Mouse (Mus musculus): ENCODE measurements around the gene Tmem235. TPM values are rescaled to one million over a fixed set of nuclear protein-coding genes. Genes with fewer than 3 reads are reported as not detected.

The Tmem235 gene
- total and polyA plus RNA-seq, 3 experiments = not detected

- H3K79me2 ChIP-seq (replicated peaks; ENCODE audit: control insufficient read depth, extremely low read depth, insufficient read depth, poor library complexity, severe bottlenecking) = no peaks in the 10 kb centered on the region
- dilution Hi-C loops (cut with MboI; ENCODE audit: extremely low pct_ligation_motif_present, extremely low pct_unique_long_range_greater_than_20kb, low sequenced_read_pairs) = no loop called here
- peaks cover 27 to 46% of the 10 kb centered on the region in 2 experiments for H3K4me1 ChIP-seq (ENCODE audit: control insufficient read depth in 1 of 2, insufficient read depth in 2 of 2)
- TF ChIP-seq IRF4 (IDR thresholded peaks at IDR 0.05; ENCODE audit: low read depth, low read length) (peak; percentile 85), EP300 (IDR thresholded peaks at IDR 0.05; ENCODE audit: low read length) (peak; percentile 66), USF2 (conservative IDR thresholded peaks at IDR 0.05; ENCODE audit: low read depth, low read length) (no peak)
- in situ Hi-C loops (cut with MboI; ENCODE audit: low pct_ligation_motif_present, low pct_unique_long_range_greater_than_20kb, low sequenced_read_pairs) = no loop called here
- DNase-seq (ENCODE audit: extremely low read depth) = peak; percentile 42
- no peak overlapping the region for H3K27ac ChIP-seq (ENCODE audit: insufficient read depth, low read depth)
- no peak overlapping the region for H3K4me3 ChIP-seq (replicated peaks in 1 of 3; ENCODE audit: low read depth in 2 of 3, low read length in 2 of 3, poor library complexity in 1 of 3)
- no peaks in the 10 kb centered on the region for H3K9me3 ChIP-seq (replicated peaks; ENCODE audit: low read length)
- H3K36me3 ChIP-seq (replicated peaks in 1 of 2; ENCODE audit: control insufficient read depth in 1 of 2, insufficient read depth in 1 of 2, low read length in 1 of 2) = no peaks in the 10 kb centered on the region
- peaks cover 76% of the 10 kb centered on the region for H3K27me3 ChIP-seq (replicated peaks)
- peak overlapping the region; percentile 43; the same call in 1 of the 2 replicates for H3K4me2 ChIP-seq (ENCODE audit: insufficient read depth, low read depth, poor library complexity, severe bottlenecking)
- no peak overlapping the region for H3K9ac ChIP-seq (ENCODE audit: insufficient read depth, low read depth)
Observed at GRCm38 (mm10) chr11:117878892-117879291, 18.3 kb downstream of the Tmem235 start.

DNA sequence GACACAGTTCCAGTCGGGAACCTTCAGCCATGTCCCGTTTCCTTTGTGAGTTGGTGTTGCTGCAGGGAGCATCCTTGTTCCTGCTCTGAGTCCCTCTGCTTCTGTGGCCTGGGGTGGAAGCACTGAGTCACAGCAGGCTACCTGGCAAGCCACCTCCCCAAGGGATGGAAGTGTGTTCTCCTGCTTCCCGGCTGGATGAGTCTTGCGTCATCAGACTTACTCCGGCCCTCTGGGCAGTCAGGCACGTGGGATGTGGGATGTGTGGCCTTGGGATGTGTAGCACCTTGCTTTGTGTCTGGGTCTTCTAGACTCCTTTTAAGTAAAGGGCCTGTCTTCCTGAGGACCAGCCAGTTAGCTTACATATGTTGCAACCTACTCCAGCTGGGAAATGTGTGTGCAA lies 19.1 kb downstream of the Tmem235 start:
- no peak for TF ChIP-seq EP300 (IDR thresholded peaks at IDR 0.05; ENCODE audit: low read length)
- no peak for TF ChIP-seq CTCF (conservative IDR thresholded peaks at IDR 0.05 in 1 of 2, IDR thresholded peaks at IDR 0.05 in 1 of 2; ENCODE audit: low read depth in 2 of 2, low read length in 2 of 2)
- TF ChIP-seq CHD1 (IDR thresholded peaks at IDR 0.05; ENCODE audit: low read depth, low read length) = no peak
- no peak for TF ChIP-seq ZC3H11A (IDR thresholded peaks at IDR 0.05; ENCODE audit: low read depth, low read length)
- TF ChIP-seq SMC3 (IDR thresholded peaks at IDR 0.05; ENCODE audit: low read depth, low read length) = no peak
- TF ChIP-seq MAZ (IDR thresholded peaks at IDR 0.05; ENCODE audit: low read depth, low read length) = no peak
- no peak for TF ChIP-seq MAX (IDR thresholded peaks at IDR 0.05; ENCODE audit: low read length)
- TF ChIP-seq JUN (IDR thresholded peaks at IDR 0.05; ENCODE audit: insufficient read depth, low read depth, low read length) = no peak
- no peak for TF ChIP-seq TBP (conservative IDR thresholded peaks at IDR 0.05; ENCODE audit: low read depth, low read length)
- no peak for TF ChIP-seq ELF1 (IDR thresholded peaks at IDR 0.05; ENCODE audit: low read depth, low read length)
- TF ChIP-seq E2F4 (IDR thresholded peaks at IDR 0.05; ENCODE audit: insufficient replicate concordance, low read depth, low read length) = no peak
- TF ChIP-seq POLR2AphosphoS2 (IDR thresholded peaks at IDR 0.05; ENCODE audit: low read depth, low read length) = no peak
- no peak for TF ChIP-seq MXI1 (IDR thresholded peaks at IDR 0.05; ENCODE audit: low read depth, low read length)
- TF ChIP-seq ZMIZ1 (IDR thresholded peaks at IDR 0.05; ENCODE audit: low read depth, low read length) = no peak
- no peak for TF ChIP-seq MEF2A (IDR thresholded peaks at IDR 0.05; ENCODE audit: borderline replicate concordance, low read depth, low read length)
- no peak for TF ChIP-seq RCOR1 (conservative IDR thresholded peaks at IDR 0.05; ENCODE audit: low read depth, low read length)
- no peak for TF ChIP-seq HCFC1 (IDR thresholded peaks at IDR 0.05; ENCODE audit: low read depth, low read length)
- H3K4me2 ChIP-seq (ENCODE audit: insufficient read depth, low read depth, poor library complexity, severe bottlenecking) = no peak overlapping the region
- H3K4me3 ChIP-seq (replicated peaks in 1 of 3; ENCODE audit: low read depth in 2 of 3, low read length in 2 of 3, poor library complexity in 1 of 3) = no peak overlapping the region
- dilution Hi-C loops (cut with MboI; ENCODE audit: extremely low pct_ligation_motif_present, extremely low pct_unique_long_range_greater_than_20kb, low sequenced_read_pairs) (no loop called here), in situ Hi-C loops (cut with MboI; ENCODE audit: low pct_ligation_motif_present, low pct_unique_long_range_greater_than_20kb, low sequenced_read_pairs) (no loop called here)
- no peaks in the 10 kb centered on the region for H3K9me3 ChIP-seq (replicated peaks; ENCODE audit: low read length)
- H3K27me3 ChIP-seq (replicated peaks) = peaks cover 84% of the 10 kb centered on the region
- no peaks in the 10 kb centered on the region for H3K79me2 ChIP-seq (replicated peaks; ENCODE audit: control insufficient read depth, extremely low read depth, insufficient read depth, poor library complexity, severe bottlenecking)
- DNase-seq (ENCODE audit: extremely low read depth) = no peak
- H3K27ac ChIP-seq (ENCODE audit: insufficient read depth, low read depth) = no peak overlapping the region
- H3K36me3 ChIP-seq (replicated peaks in 1 of 2; ENCODE audit: control insufficient read depth in 1 of 2, insufficient read depth in 1 of 2, low read length in 1 of 2) = no peaks in the 10 kb centered on the region
- peaks cover 27 to 47% of the 10 kb centered on the region in 2 experiments for H3K4me1 ChIP-seq (ENCODE audit: control insufficient read depth in 1 of 2, insufficient read depth in 2 of 2)
- H3K9ac ChIP-seq (ENCODE audit: insufficient read depth, low read depth) = no peak overlapping the region

Measured in CH12.LX (cell line).